Mouse (Mus musculus) brain, embryonic 14.5 days (tissue): ENCODE results near the gene Jag2.

ENCODE experiments used
- CTCF ChIP-seq: fragments of 200-500 bp; IDR thresholded peaks from 2 replicates; pipeline ENCODE4 v1.5.1; 2012; ENCODE audit warnings: inconsistent platforms, mild to moderate bottlenecking, moderate library complexity, borderline replicate concordance; ENCODE audit not compliant: insufficient read depth, insufficient read length; ENCODE audit errors: extremely low read depth
- POLR2A ChIP-seq: fragments of 200-500 bp; IDR thresholded peaks from 2 replicates; pipeline ENCODE4 v1.6.1; 2012; ENCODE audit warnings: mild to moderate bottlenecking, inconsistent platforms, borderline replicate concordance; ENCODE audit not compliant: poor library complexity, insufficient read depth, insufficient read length, severe bottlenecking; ENCODE audit errors: extremely low read depth

DNA sequence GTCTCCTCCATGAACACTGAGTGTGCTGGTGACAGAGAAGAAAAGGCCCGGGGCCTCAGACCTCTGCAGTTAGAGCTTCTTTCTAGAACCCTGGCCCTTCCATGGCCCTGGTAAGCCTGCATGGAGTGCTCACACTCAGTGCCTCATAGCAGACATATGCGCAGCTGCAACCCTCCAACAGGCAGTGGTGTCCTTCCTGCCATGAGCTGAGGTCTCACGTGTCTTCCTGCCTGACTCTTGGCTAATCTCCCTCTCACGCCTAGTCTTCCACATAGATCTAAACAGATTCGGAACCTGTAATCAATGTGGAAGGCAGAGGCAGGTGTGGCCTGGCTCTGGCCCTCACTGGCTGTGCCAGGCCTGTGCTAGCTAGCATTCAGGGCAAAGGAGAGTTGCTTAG lies 49.8 kb downstream of the Jag2 start:
- TF ChIP-seq POLR2A, result no peak
- TF ChIP-seq CTCF, result no peak
